Mouse (Mus musculus): ENCODE results near the gene Mecom.

GRCm38 (mm10) chr3:30284094-30284493 lies 263.7 kb downstream of the Mecom start:
- no peak for TF ChIP-seq GATA1 (IDR thresholded peaks at IDR 0.05; ENCODE audit: borderline replicate concordance, low read length)
- TF ChIP-seq FLI1 (IDR thresholded peaks at IDR 0.05; ENCODE audit: low read length), result no peak
